Mouse (Mus musculus) MEL (cell line): ENCODE data around the gene Sgf29.

ENCODE experiments used
- BHLHE40 ChIP-seq: IDR thresholded peaks from 2 replicates; pipeline ENCODE4 v1.6.1; 2012; ENCODE audit warnings: low read depth, mild to moderate bottlenecking, inconsistent platforms, low read length, improper control_type of control experiment, borderline replicate concordance
- CHD1 ChIP-seq: IDR thresholded peaks from 2 replicates; pipeline ENCODE4 v1.6.1; 2012; ENCODE audit warnings: low read depth, mild to moderate bottlenecking, inconsistent platforms, low read length, improper control_type of control experiment
- CHD2 ChIP-seq: IDR thresholded peaks from 2 replicates; pipeline ENCODE4 v1.6.1; 2011; ENCODE audit warnings: low read length, improper control_type of control experiment
- CTCF ChIP-seq, 3 experiments: IDR thresholded peaks in 2 of 3; conservative IDR thresholded peaks in 1 of 3; 2 replicates each; pipeline ENCODE4 v1.5.1; 2011 to 2012; ENCODE audit warnings: low read length in 3 of 3, low read depth in 2 of 3, mild to moderate bottlenecking in 2 of 3, improper control_type of control experiment in 1 of 3, inconsistent platforms in 1 of 3, mixed read lengths in 1 of 3, moderate library complexity in 1 of 3; ENCODE audit not compliant: control insufficient read depth in 1 of 3, insufficient read depth in 1 of 3, poor library complexity in 1 of 3, severe bottlenecking in 1 of 3
- E2F4 ChIP-seq: IDR thresholded peaks from 2 replicates; pipeline ENCODE4 v1.6.1; 2011; ENCODE audit warnings: low read depth, low read length, improper control_type of control experiment, borderline replicate concordance
- EP300 ChIP-seq, 2 experiments: IDR thresholded peaks; 2 replicates each; pipeline ENCODE4 v1.6.1; 2011; ENCODE audit warnings: improper control_type of control experiment in 2 of 2, low read length in 2 of 2, low read depth in 1 of 2, mild to moderate bottlenecking in 1 of 2
- KAT2A ChIP-seq: conservative IDR thresholded peaks from 2 replicates; pipeline ENCODE4 v1.6.1; 2012; ENCODE audit warnings: low read depth, low read length, improper control_type of control experiment, inconsistent platforms
- MAZ ChIP-seq: IDR thresholded peaks from 2 replicates; pipeline ENCODE4 v1.6.1; 2012; ENCODE audit warnings: low read depth, mild to moderate bottlenecking, inconsistent platforms, low read length, improper control_type of control experiment
- POLR2A ChIP-seq, 2 experiments: IDR thresholded peaks; 2 replicates each; pipeline ENCODE4 v1.6.1; 2011 to 2012; ENCODE audit warnings: low read length in 2 of 2, mild to moderate bottlenecking in 2 of 2, control low read depth in 1 of 2, improper control_type of control experiment in 1 of 2, low read depth in 1 of 2, moderate library complexity in 1 of 2; ENCODE audit not compliant: control insufficient read depth in 1 of 2, insufficient read depth in 1 of 2, poor library complexity in 1 of 2
- POLR2AphosphoS2 ChIP-seq: IDR thresholded peaks from 2 replicates; pipeline ENCODE4 v1.6.1; 2011; ENCODE audit warnings: low read length, improper control_type of control experiment
- RCOR1 ChIP-seq: IDR thresholded peaks from 2 replicates; pipeline ENCODE4 v1.6.1; 2012; ENCODE audit warnings: low read depth, mild to moderate bottlenecking, inconsistent platforms, low read length, improper control_type of control experiment
- TBP ChIP-seq: IDR thresholded peaks from 2 replicates; pipeline ENCODE4 v1.8.0; 2011; ENCODE audit warnings: low read depth, low read length, improper control_type of control experiment
- USF1 ChIP-seq: IDR thresholded peaks from 2 replicates; pipeline ENCODE4 v1.6.1; 2014; ENCODE audit warnings: low read depth, mild to moderate bottlenecking, inconsistent platforms, low read length, improper control_type of control experiment, moderate library complexity
- ZKSCAN1 ChIP-seq: IDR thresholded peaks from 2 replicates; pipeline ENCODE4 v1.6.1; 2012; ENCODE audit warnings: low read depth, mild to moderate bottlenecking, inconsistent platforms, low read length, improper control_type of control experiment, moderate library complexity

DNA sequence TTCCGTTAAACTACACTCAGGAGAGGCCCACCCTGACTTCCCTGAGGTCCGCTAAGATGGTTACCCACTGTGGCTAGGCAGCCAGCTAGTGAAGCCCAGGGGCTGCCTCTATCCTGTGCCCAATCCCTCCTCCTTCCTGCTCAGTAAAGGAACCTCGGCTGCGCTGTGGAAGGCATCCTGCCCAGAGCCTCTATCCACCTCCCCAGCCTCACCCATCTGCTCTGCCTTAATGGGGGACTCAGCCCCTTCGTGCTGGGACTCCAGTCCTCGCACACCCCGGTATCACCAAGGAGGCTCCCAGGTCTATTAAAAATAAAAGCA lies 54.6 kb downstream of the Sgf29 start:
- TF ChIP-seq CTCF (IDR thresholded peaks at IDR 0.05 in 2 of 3, conservative IDR thresholded peaks at IDR 0.05 in 1 of 3; ENCODE audit: control insufficient read depth in 1 of 3, insufficient read depth in 1 of 3, low read depth in 2 of 3, low read length in 3 of 3, poor library complexity in 1 of 3, severe bottlenecking in 1 of 3), result no peak
- TF ChIP-seq ZKSCAN1, result no peak
- TF ChIP-seq POLR2A (IDR thresholded peaks at IDR 0.05; ENCODE audit: control insufficient read depth in 1 of 2, insufficient read depth in 1 of 2, low read depth in 1 of 2, low read length in 2 of 2, poor library complexity in 1 of 2), result no peak
- no peak for TF ChIP-seq KAT2A
- TF ChIP-seq EP300 (IDR thresholded peaks at IDR 0.05; ENCODE audit: low read depth in 1 of 2, low read length in 2 of 2), result no peak
- TF ChIP-seq CHD1, result no peak
- TF ChIP-seq E2F4, result no peak
- no peak for TF ChIP-seq USF1
- TF ChIP-seq POLR2AphosphoS2, result no peak
- TF ChIP-seq TBP, result no peak
- TF ChIP-seq RCOR1, result no peak
- no peak for TF ChIP-seq MAZ
- TF ChIP-seq BHLHE40, result no peak
- no peak for TF ChIP-seq CHD2
